Mouse (Mus musculus) colon, adult 2 months (tissue): ENCODE data around the gene Slc16a6. TPM values are rescaled to one million over a fixed set of nuclear protein-coding genes. Genes with fewer than 3 reads are reported as not detected.

Experiments used
- polyA plus RNA-seq: library from polyadenylated mRNA; depleted of rRNA; stranded (reverse); fragments of >200 nt; gene quantifications from 2 replicates; pipeline ENCODE4 v1.2.3, GENCODE M21; 2012; rRNA removed

Gene Slc16a6
- 1.0 and 1.3 TPM in 2 replicates for polyA plus RNA-seq

DNA sequence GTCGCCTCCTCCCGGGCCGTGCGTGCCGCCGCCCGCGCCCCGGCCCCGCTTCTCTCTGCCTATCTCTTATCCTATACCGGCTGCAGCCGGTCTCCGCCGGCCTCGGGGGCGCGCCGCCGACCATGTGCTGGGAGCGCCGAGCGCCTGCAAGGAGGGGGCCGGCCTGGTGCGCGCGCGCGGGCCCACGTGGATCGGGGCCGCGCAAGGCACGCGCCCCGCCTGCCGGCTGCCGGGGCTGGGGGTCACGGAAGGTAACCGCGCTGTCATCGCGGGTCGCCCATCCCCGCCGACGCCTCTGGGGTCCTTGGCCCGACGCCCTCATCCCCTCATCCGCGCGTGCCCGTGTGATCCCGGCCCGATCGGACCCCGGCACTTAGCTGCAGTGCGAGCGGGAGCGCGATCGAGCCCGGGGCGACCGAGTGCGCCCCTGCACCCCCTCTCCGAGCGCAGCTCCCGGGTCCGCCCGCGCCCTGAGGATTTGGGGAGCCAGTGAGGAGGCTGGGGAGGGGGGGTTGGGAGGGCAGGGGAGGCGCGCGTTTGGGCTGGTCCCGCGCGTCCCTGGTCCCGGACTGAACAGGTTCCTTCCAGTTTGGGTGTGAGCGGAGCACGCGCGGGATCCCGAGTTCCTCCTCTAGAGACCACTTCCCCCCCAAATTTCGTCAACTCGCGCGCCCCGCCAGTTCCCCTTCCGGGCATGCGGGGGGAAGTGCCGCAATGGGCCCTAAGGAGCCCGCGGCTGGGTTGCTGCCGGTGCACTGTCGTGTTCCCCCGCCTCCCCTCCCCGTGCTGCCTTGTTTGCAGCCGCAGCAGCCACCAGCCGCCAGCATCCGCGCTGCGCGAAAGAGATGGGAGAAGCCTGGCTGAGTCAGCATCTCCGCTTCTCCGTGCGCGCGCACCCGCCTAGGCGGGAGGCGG lies at the start of gene Slc16a6, which contains the start of gene Arsg:
Gene Slc16a6, minus strand, starts transcription at position 428 of the 915 bp plus-strand sequence.
Gene Arsg, plus strand, starts transcription at position 204 of the 915 bp plus-strand sequence.

GRCm38 (mm10) chr11:109425392-109426271 lies 47.8 kb downstream of the Slc16a6 start, which contains the start of gene Amz2:
Gene Amz2, plus strand, starts transcription at chr11:109425946.

DNA sequence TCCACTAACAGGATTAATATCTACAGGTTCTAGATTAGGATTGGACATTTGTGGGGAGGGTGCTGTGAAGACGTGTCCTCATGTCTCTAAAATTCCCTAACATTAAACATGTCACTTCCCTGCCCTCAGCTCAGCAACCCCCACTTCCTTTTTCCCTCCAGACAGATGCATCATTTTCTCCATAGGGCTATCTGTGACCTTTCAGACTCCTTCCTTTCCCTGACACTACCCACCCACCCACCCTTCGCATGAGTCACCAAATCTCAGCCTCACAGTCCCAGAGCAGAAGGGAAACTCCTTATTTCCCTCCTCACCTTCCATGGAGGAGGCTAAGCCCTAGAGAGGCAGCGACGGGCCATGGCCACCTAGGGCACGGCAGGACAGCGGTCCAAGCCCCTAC lies 59.8 kb downstream of the Slc16a6 start, which contains the start of gene 9930022D16Rik:
Gene 9930022D16Rik, plus strand, starts transcription at position 301 of the 400 bp plus-strand sequence.

Other genes starting within 250 kb of the Slc16a6 start
- 2.0 and 2.4 TPM in 2 replicates for gene Rgs9, start 175.5 kb downstream of the Slc16a6 start, polyA plus RNA-seq
- gene Gna13, start 110.8 kb downstream of the Slc16a6 start, polyA plus RNA-seq, result 56.4 and 56.5 TPM in 2 replicates
- gene 9930022D16Rik, start 59.7 kb downstream of the Slc16a6 start, polyA plus RNA-seq, result not detected in 2 replicates
- gene Amz2, start 47.7 kb downstream of the Slc16a6 start, polyA plus RNA-seq, result 17.2 and 18.5 TPM in 2 replicates
- 3.2 and 3.9 TPM in 2 replicates for gene Arsg, start 224 bp downstream of the Slc16a6 start, polyA plus RNA-seq
- gene Wipi1, start 138.4 kb upstream of the Slc16a6 start, polyA plus RNA-seq, result 13.7 and 17.1 TPM in 2 replicates
- gene Prkar1a, start 175.8 kb upstream of the Slc16a6 start, polyA plus RNA-seq, result 62.4 and 63.7 TPM in 2 replicates
- gene Fam20a, start 248.7 kb upstream of the Slc16a6 start, polyA plus RNA-seq, result 6.0 and 7.4 TPM in 2 replicates